Mouse (Mus musculus): ENCODE measurements around the gene Tjp1.

GRCm38 (mm10) chr7:65356204-65356603, 171.4 kb downstream of the Tjp1 start:
- TF ChIP-seq POLR2A (IDR thresholded peaks at IDR 0.05; ENCODE audit: extremely low read depth, insufficient read depth, low read length) (no peak), CTCF (IDR thresholded peaks at IDR 0.05; ENCODE audit: low read depth, low read length) (no peak)

All from liver, adult 2 months (tissue).